Comparison of ENCODE assay signal across 23 mouse cellular contexts in the genomic region with DNA sequence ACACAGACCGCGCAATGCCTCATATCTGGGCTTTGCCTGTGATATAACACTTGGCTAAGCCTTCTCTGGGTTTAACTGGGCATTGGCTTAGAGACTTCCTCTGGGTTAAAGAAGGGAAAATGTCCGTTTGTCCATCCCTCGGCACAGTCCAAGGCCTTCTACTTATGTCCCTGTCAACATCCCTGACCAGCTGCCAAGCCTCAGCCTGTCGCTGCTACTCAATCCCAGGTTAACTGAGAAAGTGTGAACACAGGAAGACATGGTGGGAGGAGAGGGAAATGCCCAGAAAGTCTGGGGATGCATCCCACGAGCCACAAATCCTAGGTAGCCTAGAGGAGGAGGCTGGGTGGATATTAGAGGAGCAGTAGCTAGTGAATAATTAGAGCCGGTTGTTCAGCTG. TPM values are rescaled to one million over a fixed set of nuclear protein-coding genes. Genes with fewer than 3 reads are reported as not detected.
A peak's percentile ranks its signal among the peaks of the same experiment; 100 is the strongest.
DNase-seq lines count a peak whose midpoint lies in the region; ATAC-seq and TF ChIP-seq lines count a peak whose summit lies in the region.
"Had no signal": no experiment of that assay in that cellular context is flagged by ENCODE, and none has a peak within 500 bp of the region (broad histone marks: within the 10 kb centered on the region; RNA-seq: fewer than 3 reads in every experiment).

No protein-coding gene starts in this region.

- TF ChIP-seq CTCF in gastrocnemius, adult 2 months (IDR thresholded peaks at IDR 0.05): no peak
- no peak for TF ChIP-seq CTCF in kidney, adult 2 months (conservative IDR thresholded peaks at IDR 0.05; ENCODE audit: insufficient read depth, insufficient read length, low read depth, low read length)
- no peak for TF ChIP-seq CTCF in intestine, postnatal 0 days (IDR thresholded peaks at IDR 0.05; ENCODE audit: low read depth)
- no peak for TF ChIP-seq CTCF in small intestine, adult 2 months (IDR thresholded peaks at IDR 0.05; ENCODE audit: extremely low read depth, insufficient read length, insufficient replicate concordance, low read depth, low read length)

- no peak overlapping the region for H3K4me2 ChIP-seq in intestine, postnatal 0 days (replicated peaks; ENCODE audit: low read depth)
- H3K4me2 ChIP-seq: embryonic facial prominence, embryonic 12.5 days; embryonic facial prominence, embryonic 15.5 days; forebrain, embryonic 12.5 days; forebrain, embryonic 15.5 days; heart, embryonic 11.5 days; hindbrain, embryonic 14.5 days had no signal

- H3K27me3 ChIP-seq in kidney, adult 2 months (replicated peaks; ENCODE audit: control insufficient read depth, insufficient read depth, low read length): no peaks in the 10 kb centered on the region
- no peaks in the 10 kb centered on the region for H3K27me3 ChIP-seq in intestine, postnatal 0 days (replicated peaks; ENCODE audit: control insufficient read depth, insufficient read depth, low read length)
- no peaks in the 10 kb centered on the region for H3K27me3 ChIP-seq in small intestine, adult 2 months (ENCODE audit: control insufficient read depth, insufficient read depth, low read length)
- H3K27me3 ChIP-seq: embryonic facial prominence, embryonic 12.5 days; embryonic facial prominence, embryonic 15.5 days; forebrain, embryonic 15.5 days had no signal

- ATAC-seq in intestine, postnatal 0 days: no peak
- ATAC-seq: CD4-positive, CD25-positive, alpha-beta regulatory T cell, adult 4 months; forebrain, embryonic 15.5 days; hindbrain, postnatal 0 days; inflammation-experienced regulatory T-cells, adult 6 months had no signal

- H3K4me1 ChIP-seq in kidney, adult 2 months (ENCODE audit: control insufficient read depth, insufficient read depth, low read length): peaks cover 56% of the 10 kb centered on the region
- peaks cover 19% of the 10 kb centered on the region for H3K4me1 ChIP-seq in intestine, postnatal 0 days (replicated peaks; ENCODE audit: control insufficient read depth, insufficient read depth, low read length)
- H3K4me1 ChIP-seq in small intestine, adult 2 months (ENCODE audit: control insufficient read depth, insufficient read depth, insufficient read length, low read length): peaks cover 73% of the 10 kb centered on the region
- H3K4me1 ChIP-seq: forebrain, embryonic 15.5 days had no signal

- H3K27ac ChIP-seq in gastrocnemius, adult 2 months: no peak overlapping the region
- peak overlapping the region; percentile 91 for H3K27ac ChIP-seq in kidney, adult 2 months (ENCODE audit: insufficient read depth, low read depth, low read length)
- H3K27ac ChIP-seq in intestine, postnatal 0 days (ENCODE audit: low read depth, low read length): peak overlapping the region; percentile 90
- H3K27ac ChIP-seq in small intestine, adult 2 months (ENCODE audit: insufficient read depth, low read depth, low read length): peak overlapping the region; percentile 92
- H3K27ac ChIP-seq: embryonic facial prominence, embryonic 12.5 days; embryonic facial prominence, embryonic 15.5 days; forebrain, embryonic 12.5 days; forebrain, embryonic 15.5 days; hindbrain, embryonic 14.5 days; hindbrain, postnatal 0 days had no signal

- no peak overlapping the region for H3K4me3 ChIP-seq in gastrocnemius, adult 2 months
- no peak overlapping the region for H3K4me3 ChIP-seq in kidney, adult 2 months (ENCODE audit: insufficient read depth, low read depth, low read length)
- H3K4me3 ChIP-seq in intestine, postnatal 0 days (ENCODE audit: low read depth, low read length): no peak overlapping the region
- no peak overlapping the region for H3K4me3 ChIP-seq in small intestine, adult 2 months (ENCODE audit: low read depth, low read length)
- H3K4me3 ChIP-seq: embryonic facial prominence, embryonic 12.5 days; embryonic facial prominence, embryonic 15.5 days; forebrain, embryonic 12.5 days; forebrain, embryonic 15.5 days had no signal

- WGBS in kidney, adult 2 months: 53% methylated on average over 7 of the region's 7 CpGs
- WGBS in intestine, postnatal 0 days: 66% methylated on average over 7 of the region's 7 CpGs
- WGBS in small intestine, adult 2 months: 74% methylated on average over 7 of the region's 7 CpGs

- no peaks in the 10 kb centered on the region for H3K36me3 ChIP-seq in kidney, adult 2 months (ENCODE audit: control insufficient read depth, insufficient read depth, low read length)
- H3K36me3 ChIP-seq in intestine, postnatal 0 days (ENCODE audit: control insufficient read depth, insufficient read depth): no peaks in the 10 kb centered on the region
- H3K36me3 ChIP-seq in small intestine, adult 2 months (ENCODE audit: control insufficient read depth, insufficient read depth, low read length): no peaks in the 10 kb centered on the region
- H3K36me3 ChIP-seq: embryonic facial prominence, embryonic 12.5 days; embryonic facial prominence, embryonic 15.5 days; forebrain, embryonic 12.5 days; forebrain, embryonic 15.5 days had no signal

- intact Hi-C loops in gastrocnemius, adult 2 months (cut with DNase I): no loop called here

- no peaks in the 10 kb centered on the region for H3K9me3 ChIP-seq in intestine, postnatal 0 days (ENCODE audit: control insufficient read depth)
- H3K9me3 ChIP-seq: embryonic facial prominence, embryonic 12.5 days; embryonic facial prominence, embryonic 15.5 days; forebrain, embryonic 12.5 days; forebrain, embryonic 15.5 days had no signal

- H3K9ac ChIP-seq in intestine, postnatal 0 days (ENCODE audit: low read depth, low read length): 0 out of 2 replicates have a peak overlapping the region, but pooled peaks have one; percentile 7
- H3K9ac ChIP-seq: embryonic facial prominence, embryonic 12.5 days; embryonic facial prominence, embryonic 15.5 days; forebrain, embryonic 12.5 days; forebrain, embryonic 15.5 days; hindbrain, embryonic 14.5 days had no signal

- DNase-seq in gastrocnemius, adult 2 months: peak; percentile 52
- no peak for DNase-seq in gastrocnemius, postnatal 10 days
- no peak for DNase-seq in kidney, adult 2 months
- no peak for DNase-seq in kidney, adult 18-20 months
- DNase-seq: adrenal gland, adult 2 months; adrenal gland, postnatal 14 days; cerebellum, adult 11 months; cerebellum, adult 2 months; cerebellum, adult 9-11 months; cerebellum, postnatal 25 days; gastrocnemius, postnatal 14 days; heart, adult 11 months had no signal

- no peak for TF ChIP-seq POLR2A in kidney, adult 2 months (IDR thresholded peaks at IDR 0.05; ENCODE audit: low read depth, low read length)
- TF ChIP-seq POLR2A in small intestine, adult 2 months (IDR thresholded peaks at IDR 0.05; ENCODE audit: low read depth, low read length): no peak

RNA-seq across cellular contexts. Expression of a gene that starts 7.7 kb away (rescaled TPM):
- total RNA-seq in gastrocnemius, adult 2 months (2021): 10 to 100 TPM in 1 of 2 experiments, 1 to 10 TPM in 1; 5.6 to 14.8 TPM
- 10 to 100 TPM; 10.9 to 18.6 TPM for total RNA-seq in gastrocnemius, postnatal 10 days (2021)
- 80.6 and 96.2 TPM in 2 replicates for polyA plus RNA-seq in kidney, adult 2 months (2012; rRNA removed)
- 54.7 and 60.6 TPM in 2 replicates for polyA plus RNA-seq in intestine, postnatal 0 days (2015; fragmentation: Nextera tagmentation; extraction: Ambion mirVana)
- 149 and 287 TPM in 2 replicates for polyA plus RNA-seq in small intestine, adult 2 months (2012; rRNA removed)

RNA-seq across cellular contexts. Expression of a gene that starts 20.5 kb away (rescaled TPM):
- total RNA-seq in gastrocnemius, adult 2 months (2021): 1 to 10 TPM; 4.9 to 5.5 TPM
- 1 to 10 TPM; 6.4 to 7.3 TPM for total RNA-seq in gastrocnemius, postnatal 10 days (2021)
- polyA plus RNA-seq in kidney, adult 2 months (2012; rRNA removed): 17.6 and 18.8 TPM in 2 replicates
- 8.4 and 9.0 TPM in 2 replicates for polyA plus RNA-seq in intestine, postnatal 0 days (2015; fragmentation: Nextera tagmentation; extraction: Ambion mirVana)
- 3.9 and 5.6 TPM in 2 replicates for polyA plus RNA-seq in small intestine, adult 2 months (2012; rRNA removed)
